Mouse (Mus musculus) forebrain, embryonic 11.5 days (tissue): ENCODE data around the gene Zzef1. TPM values are rescaled to one million over a fixed set of nuclear protein-coding genes. Genes with fewer than 3 reads are reported as not detected.
A peak's percentile ranks its signal among the peaks of the same experiment; 100 is the strongest.

Source experiments
- ATAC-seq: fragments of 200-750 bp; cut with Nextera tagmentation; replicated peaks from 2 replicates; pipeline ENCODE4 v1.8.0; 2017; ENCODE audit warnings: moderate TSS enrichment; ENCODE audit not compliant: low FRiP score
- DNase-seq: peaks from one replicate; pipeline ENCODE4 v3.0.0-alpha.2; 2017; ENCODE audit warnings: low spot score
- H3K27ac ChIP-seq: fragments of 300-500 bp; sonication (generic); 2 replicates; pipeline ENCODE4 v1.5.1; 2014; ENCODE audit warnings: low read depth, low read length
- H3K27me3 ChIP-seq: fragments of 300-500 bp; sonication (generic); 2 replicates; pipeline ENCODE4 v1.6.1; 2014; ENCODE audit warnings: mild to moderate bottlenecking, low read length, mixed read lengths; ENCODE audit not compliant: control insufficient read depth, insufficient read depth
- H3K36me3 ChIP-seq: fragments of 300-500 bp; sonication (generic); 2 replicates; pipeline ENCODE4 v1.6.1; 2014; ENCODE audit warnings: mild to moderate bottlenecking, low read length, moderate library complexity, mixed read lengths; ENCODE audit not compliant: control insufficient read depth, insufficient read depth
- H3K4me1 ChIP-seq: fragments of 300-500 bp; sonication (generic); replicated peaks from 2 replicates; pipeline ENCODE4 v1.6.1; 2014; ENCODE audit warnings: low read length, mixed read lengths; ENCODE audit not compliant: control insufficient read depth, insufficient read depth
- H3K4me2 ChIP-seq: fragments of 300-500 bp; sonication (generic); 2 replicates; pipeline ENCODE4 v1.6.1; 2014; ENCODE audit warnings: low read depth, mild to moderate bottlenecking, low read length, moderate library complexity, mixed read lengths; ENCODE audit not compliant: severe bottlenecking
- H3K4me3 ChIP-seq: fragments of 300-500 bp; sonication (generic); 2 replicates; pipeline ENCODE4 v1.5.1; 2014; ENCODE audit warnings: low read depth, low read length
- H3K9ac ChIP-seq: fragments of 300-500 bp; sonication (generic); 2 replicates; pipeline ENCODE4 v1.6.1; 2014; ENCODE audit warnings: low read length
- H3K9me3 ChIP-seq: fragments of 300-500 bp; sonication (generic); 2 replicates; pipeline ENCODE4 v1.6.1; 2016; ENCODE audit warnings: low read length, mixed read lengths; ENCODE audit not compliant: control insufficient read depth
- WGBS: fragments of 180-500 bp; shearing (Covaris S2); extraction: QIAGEN DNeasy Blood & Tissue Kit; methylation state at CpG from one replicate; pipeline ENCODE4 v1.1.7; 2014; 5-methylcytosine and 5-hydroxymethylcytosine counted together
- polyA plus RNA-seq: library from polyadenylated mRNA; unstranded; fragments of >200 nt; fragmentation: Nextera tagmentation; extraction: Ambion mirVana; gene quantifications from 2 replicates; pipeline ENCODE4 v1.2.1, GENCODE M21; 2014

Gene Zzef1
- polyA plus RNA-seq, 1 experiment from 2014 or later, result 11.0 TPM

DNA sequence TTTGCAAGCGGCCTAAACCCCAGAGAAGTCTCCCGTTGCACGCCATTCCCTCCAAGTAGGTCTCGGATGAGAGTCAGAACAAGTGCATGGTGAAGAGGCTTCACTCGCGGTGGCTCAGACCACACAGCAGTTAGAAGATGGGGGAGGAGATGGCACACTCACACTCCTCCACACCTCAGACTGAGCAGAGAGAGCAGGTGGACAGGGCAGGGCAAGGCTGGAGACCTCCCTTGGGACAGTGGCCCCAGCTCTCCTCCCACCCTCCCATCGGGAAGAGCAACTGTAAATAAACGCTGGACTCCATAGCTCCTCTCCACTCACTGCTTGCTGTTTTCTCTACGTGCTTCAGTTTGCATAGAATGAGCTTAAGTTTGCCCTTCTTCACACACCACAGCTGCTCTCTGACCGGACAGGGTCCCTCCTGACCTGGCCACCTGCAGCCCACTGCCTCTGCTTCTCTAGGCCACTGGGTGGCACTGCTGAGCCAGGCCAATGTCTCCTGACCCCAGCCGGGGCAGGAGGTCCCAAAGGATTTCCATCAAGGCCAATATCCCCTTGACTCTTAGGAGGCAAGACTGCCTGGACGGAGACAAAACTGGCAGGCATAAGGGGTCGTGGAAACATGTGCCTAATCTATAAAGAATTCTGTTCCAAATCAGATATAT is 130.3 kb downstream of the Zzef1 start:
- Histone ChIP-seq H3K27ac (no peak overlapping the region), H3K4me3 (no peak overlapping the region), H3K4me2 (no peak overlapping the region), H3K27me3 (no peaks in the 10 kb centered on the region), H3K9ac (no peak overlapping the region), H3K4me1 (no peaks in the 10 kb centered on the region), H3K9me3 (no peaks in the 10 kb centered on the region), H3K36me3 (no peaks in the 10 kb centered on the region)
- 54% methylated on average over 13 of the region's 13 CpGs for WGBS
- DNase-seq (peak; percentile 75), ATAC-seq (0 out of 2 replicates have a peak, but pooled peaks have one; percentile 18)

DNA sequence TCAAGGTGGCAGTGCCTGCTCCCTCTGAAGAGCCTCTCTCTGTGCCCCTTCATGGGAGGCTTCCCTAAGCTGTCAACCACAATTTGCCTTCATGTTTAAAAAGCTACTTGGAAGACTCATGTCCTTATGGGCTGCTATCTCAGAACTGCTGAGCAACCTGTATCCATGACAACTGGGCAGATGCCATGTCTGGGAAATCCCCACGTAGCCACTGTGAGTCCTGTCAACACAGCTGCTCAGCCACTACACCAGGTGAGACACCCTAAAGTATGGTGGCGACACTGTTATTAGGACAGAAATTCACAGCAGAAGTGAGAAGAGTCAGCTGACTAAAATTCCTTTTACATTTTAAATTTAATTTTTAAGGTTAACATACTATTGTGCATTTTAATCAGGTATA is 132.5 kb downstream of the Zzef1 start:
- Histone ChIP-seq H3K9me3 (no peaks in the 10 kb centered on the region), H3K4me2 (no peak overlapping the region), H3K27me3 (no peaks in the 10 kb centered on the region), H3K36me3 (no peaks in the 10 kb centered on the region), H3K4me1 (no peaks in the 10 kb centered on the region), H3K9ac (no peak overlapping the region), H3K4me3 (no peak overlapping the region), H3K27ac (no peak overlapping the region)
- no peak for ATAC-seq
- DNase-seq, result no peak
- WGBS, result 69% methylated on average over 2 of the region's 2 CpGs

DNA sequence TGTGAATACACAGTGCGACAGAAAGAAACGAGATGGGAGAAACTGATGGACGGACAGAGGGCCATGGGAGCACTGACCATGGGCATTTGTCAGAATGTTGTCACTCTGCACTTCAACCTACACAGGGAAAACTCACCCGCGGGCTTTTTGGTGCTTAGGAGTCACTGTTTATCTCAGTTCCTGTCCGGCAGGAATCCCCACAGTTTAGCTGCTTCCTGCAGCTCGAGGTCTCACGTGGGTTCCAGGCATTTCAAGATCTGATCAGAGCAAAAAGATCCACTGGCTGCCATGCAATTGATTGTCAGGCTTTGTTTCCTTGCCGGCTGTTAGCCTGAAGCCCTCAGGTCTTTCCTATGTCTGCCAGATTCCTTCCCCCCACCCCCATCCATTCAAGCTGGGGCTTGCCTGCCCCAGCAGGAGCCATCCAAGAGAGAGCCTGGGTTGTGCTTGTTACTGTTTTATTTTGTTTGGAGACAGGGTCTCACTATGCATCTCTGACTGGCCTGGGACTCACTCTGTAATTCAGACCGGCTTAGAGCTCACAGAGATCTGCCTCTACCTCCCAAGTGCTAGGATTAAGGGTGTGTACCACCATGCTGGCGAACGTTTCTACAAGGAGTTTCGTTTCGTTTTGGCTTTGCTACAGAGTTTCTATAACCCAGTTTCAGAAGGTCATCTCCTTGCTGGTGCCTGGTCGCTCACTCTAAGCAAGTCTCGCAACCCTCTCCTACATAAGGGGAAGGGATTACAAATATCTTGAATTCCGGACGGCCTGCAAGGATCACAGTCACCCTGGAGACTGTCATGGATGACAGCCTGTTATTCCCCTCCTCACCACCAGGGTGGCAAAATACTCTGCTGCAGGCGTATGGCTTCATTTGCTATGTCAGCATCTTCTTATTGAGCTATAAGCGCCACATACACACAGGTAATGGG is 144.4 kb downstream of the Zzef1 start:
- H3K4me1 ChIP-seq, result 0 out of 2 replicates have a peak, but pooled peaks cover 2% of the 10 kb centered on the region

DNA sequence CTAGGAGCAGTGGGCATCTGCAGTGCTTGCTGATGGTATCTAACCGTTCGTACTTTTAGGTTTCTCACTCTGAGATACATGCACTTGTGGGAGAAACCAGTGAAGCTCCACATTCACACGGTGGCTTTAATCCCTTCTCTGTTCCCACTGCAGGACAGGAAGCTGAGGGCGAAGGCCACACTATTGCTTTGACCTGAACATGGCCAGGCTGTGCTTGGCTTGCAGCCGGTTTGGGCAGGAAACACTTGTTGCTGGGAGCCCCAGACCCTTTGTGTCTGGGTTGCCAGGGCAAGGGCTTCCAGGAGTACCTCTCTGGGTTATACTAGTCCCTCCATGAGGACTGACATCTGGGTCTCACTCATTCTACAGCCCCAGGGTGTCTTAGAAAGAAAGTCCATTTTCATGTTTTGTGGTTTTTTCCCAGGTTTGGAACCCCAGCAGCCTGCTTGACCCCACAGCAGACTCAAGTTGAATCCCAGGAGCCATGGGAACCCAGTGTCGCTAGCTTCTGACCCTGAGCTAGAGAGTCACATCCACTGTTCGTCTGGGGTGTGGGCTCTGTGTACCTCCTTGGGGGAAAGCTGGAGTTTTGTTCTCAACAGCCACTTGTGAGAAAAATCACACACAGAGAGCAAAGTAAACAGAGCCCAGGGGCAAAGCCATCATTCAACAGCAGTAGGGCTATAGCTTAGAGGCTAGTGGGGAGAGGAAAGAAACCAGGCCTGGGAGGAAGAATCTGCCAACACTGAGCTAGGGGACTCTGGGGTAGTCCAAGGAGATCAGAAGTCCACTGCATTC is 149.2 kb downstream of the Zzef1 start:
- Histone ChIP-seq H3K27me3 (no peaks in the 10 kb centered on the region), H3K4me2 (no peak overlapping the region), H3K36me3 (no peaks in the 10 kb centered on the region), H3K4me1 (0 out of 2 replicates have a peak, but pooled peaks cover 2% of the 10 kb centered on the region), H3K9ac (no peak overlapping the region), H3K9me3 (no peaks in the 10 kb centered on the region), H3K27ac (no peak overlapping the region), H3K4me3 (no peak overlapping the region)
- ATAC-seq (no peak), DNase-seq (no peak)
- 70% methylated on average over 7 of the region's 7 CpGs for WGBS

More for the DNA sequence above, 144.4 kb downstream of the Zzef1 start:
- peak overlapping the region; percentile 14; the same call in 1 of the 2 replicates for H3K9ac ChIP-seq
- no peaks in the 10 kb centered on the region for H3K36me3 ChIP-seq
- DNase-seq (peak; percentile 69), ATAC-seq (peak; percentile 56)
- 29% methylated on average over 20 of the region's 20 CpGs for WGBS
- no peaks in the 10 kb centered on the region for H3K27me3 ChIP-seq
- no peak overlapping the region for H3K27ac ChIP-seq
- H3K9me3 ChIP-seq, result no peaks in the 10 kb centered on the region
- peak overlapping the region; percentile 23 for H3K4me3 ChIP-seq
- peak overlapping the region; percentile 42 for H3K4me2 ChIP-seq

DNA sequence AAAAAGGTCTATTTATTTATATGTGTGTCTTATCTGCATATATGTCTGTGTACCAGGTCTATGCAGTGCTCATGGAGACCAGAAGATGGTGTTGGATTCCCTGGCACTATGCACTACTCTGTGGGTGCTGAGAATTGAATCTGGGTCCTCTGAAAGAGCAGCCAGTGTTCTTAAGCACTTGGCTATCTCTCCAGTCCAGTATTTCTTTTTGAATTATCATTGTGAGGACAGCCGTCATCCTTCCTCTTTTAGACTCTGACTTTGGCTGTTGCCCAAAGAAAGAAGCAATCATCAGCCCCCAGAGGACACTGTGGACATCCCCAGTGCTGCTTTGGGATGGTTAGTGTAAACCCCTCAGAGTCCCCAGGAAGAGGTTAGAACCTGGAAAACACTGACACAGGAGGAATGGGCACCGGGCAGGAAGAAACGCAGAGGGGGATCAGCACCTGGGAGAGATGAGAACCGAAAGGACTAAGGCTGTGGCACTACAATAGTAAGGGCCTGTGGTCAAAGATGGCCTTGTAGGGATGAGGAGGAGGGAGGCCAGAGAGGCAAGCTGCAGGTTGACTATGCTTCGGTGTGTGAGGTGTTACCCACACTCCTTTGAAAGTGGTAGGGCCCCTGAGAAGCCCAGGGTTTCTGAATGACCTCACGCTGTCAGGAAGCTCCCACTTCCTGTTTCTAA is 150.0 kb downstream of the Zzef1 start:
- WGBS, result 76% methylated on average over 6 of the region's 6 CpGs
- no peaks in the 10 kb centered on the region for H3K36me3 ChIP-seq
- H3K9ac ChIP-seq, result no peak overlapping the region
- DNase-seq (no peak), ATAC-seq (no peak)
- H3K27ac ChIP-seq, result no peak overlapping the region
- no peaks in the 10 kb centered on the region for H3K4me1 ChIP-seq
- no peak overlapping the region for H3K4me3 ChIP-seq
- H3K9me3 ChIP-seq, result no peaks in the 10 kb centered on the region
- H3K27me3 ChIP-seq, result no peaks in the 10 kb centered on the region
- H3K4me2 ChIP-seq, result no peak overlapping the region

DNA sequence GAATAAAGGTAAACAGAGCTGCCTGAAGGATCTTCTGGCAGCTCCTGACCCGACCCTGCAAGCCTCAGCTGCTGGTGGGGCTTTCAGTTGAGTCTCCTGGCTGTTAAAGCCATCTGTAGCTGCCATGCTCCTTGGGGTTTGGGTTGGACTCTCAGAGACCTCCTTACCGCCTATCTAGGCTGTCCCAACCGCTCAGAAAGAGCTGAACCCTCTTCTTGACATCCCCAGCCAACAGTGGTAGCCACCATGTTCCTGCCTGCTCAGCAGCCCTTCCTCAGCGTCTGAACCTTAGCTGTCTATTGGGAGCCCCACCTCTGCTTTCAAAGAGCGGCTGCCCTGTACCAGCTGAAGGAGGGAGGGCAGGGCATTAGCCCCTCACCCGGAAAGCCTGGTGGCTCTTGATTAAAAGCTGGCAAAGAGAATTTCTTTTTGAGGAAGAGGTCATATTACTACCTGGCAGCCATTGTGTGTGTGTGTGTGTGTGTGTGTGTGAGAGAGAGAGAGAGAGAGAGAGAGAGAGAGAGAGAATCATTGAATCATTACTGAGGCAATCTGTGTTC is 150.6 kb downstream of the Zzef1 start:
- no peak overlapping the region for H3K4me2 ChIP-seq
- H3K27me3 ChIP-seq, result no peaks in the 10 kb centered on the region
- no peak overlapping the region for H3K9ac ChIP-seq
- no peaks in the 10 kb centered on the region for H3K4me1 ChIP-seq
- ATAC-seq (no peak), DNase-seq (no peak)
- no peaks in the 10 kb centered on the region for H3K9me3 ChIP-seq
- H3K27ac ChIP-seq, result no peak overlapping the region
- 56% methylated on average over 6 of the region's 6 CpGs for WGBS
- no peaks in the 10 kb centered on the region for H3K36me3 ChIP-seq
- no peak overlapping the region for H3K4me3 ChIP-seq

DNA sequence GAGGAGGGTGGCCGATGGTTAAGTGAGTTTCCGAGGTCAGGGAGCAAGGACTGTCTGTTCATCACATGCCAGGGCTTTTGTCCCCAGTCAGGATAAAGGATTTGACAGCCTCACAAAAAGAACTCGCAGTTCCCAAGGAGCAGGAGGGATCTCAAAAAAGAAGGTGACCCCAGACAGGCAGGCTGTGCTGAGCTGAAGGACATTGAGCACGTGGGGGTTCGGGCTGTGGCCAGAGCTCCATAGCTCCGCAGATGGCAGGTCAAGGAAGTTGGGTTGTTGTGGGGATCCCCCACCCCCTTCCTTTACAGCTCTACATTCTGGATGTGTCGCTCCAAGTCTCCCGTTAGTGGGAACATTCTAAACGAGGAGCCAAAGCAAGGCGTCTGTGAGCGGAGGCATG is 151.8 kb downstream of the Zzef1 start:
- Histone ChIP-seq H3K27me3 (no peaks in the 10 kb centered on the region), H3K9me3 (no peaks in the 10 kb centered on the region), H3K4me1 (no peaks in the 10 kb centered on the region), H3K9ac (no peak overlapping the region), H3K4me2 (no peak overlapping the region), H3K27ac (no peak overlapping the region), H3K4me3 (no peak overlapping the region), H3K36me3 (no peaks in the 10 kb centered on the region)
- WGBS, result 55% methylated on average over 11 of the region's 11 CpGs
- DNase-seq (no peak), ATAC-seq (no peak)

DNA sequence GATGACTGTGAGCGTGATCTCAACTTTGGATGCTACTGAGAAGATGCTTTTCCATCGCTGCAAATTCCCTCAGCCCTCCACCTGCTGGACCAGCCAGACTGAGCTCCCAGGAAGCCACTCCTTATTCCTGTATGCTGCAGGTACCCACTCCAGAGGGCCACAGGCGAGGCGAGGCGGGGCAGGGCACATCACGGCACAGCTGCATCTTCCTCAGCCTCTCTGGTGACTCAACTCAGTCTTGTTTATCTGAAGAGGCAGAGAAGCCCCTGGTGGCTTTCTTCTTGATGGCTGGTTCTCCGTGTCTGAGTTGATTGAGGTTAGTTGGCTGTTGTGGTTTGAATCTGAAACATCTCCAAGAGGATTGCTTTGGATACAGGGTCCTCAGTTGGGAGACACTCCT is 152.2 kb downstream of the Zzef1 start:
- WGBS, result 75% methylated on average over 7 of the region's 7 CpGs
- H3K4me1 ChIP-seq, result no peaks in the 10 kb centered on the region

More for the DNA sequence above, 152.2 kb downstream of the Zzef1 start:
- Histone ChIP-seq H3K36me3 (no peaks in the 10 kb centered on the region), H3K4me3 (no peak overlapping the region), H3K9me3 (no peaks in the 10 kb centered on the region), H3K27ac (no peak overlapping the region), H3K4me2 (no peak overlapping the region), H3K9ac (no peak overlapping the region), H3K27me3 (no peaks in the 10 kb centered on the region)
- no peak for DNase-seq
- ATAC-seq, result no peak
